Mouse (Mus musculus) CH12.LX (cell line): ENCODE data around the gene Map2k6. TPM values are rescaled to one million over a fixed set of nuclear protein-coding genes. Genes with fewer than 3 reads are reported as not detected.

Experiments used
- DNase-seq: peaks from one replicate; pipeline ENCODE4 v3.0.0-alpha.2; 2013; ENCODE audit errors: extremely low read depth
- H3K27ac ChIP-seq: 2 replicates; pipeline ENCODE4 v1.5.1; 2012; ENCODE audit warnings: low read depth, mild to moderate bottlenecking, control low read depth, moderate library complexity; ENCODE audit not compliant: insufficient read depth
- H3K27me3 ChIP-seq: replicated peaks from 2 replicates; pipeline ENCODE3; 2012; ENCODE audit warnings: inconsistent platforms
- H3K36me3 ChIP-seq, 2 experiments: replicated peaks in 1 of 2; 2 replicates each; pipeline versions ENCODE3 to v1.6.1; 2012; ENCODE audit warnings: inconsistent platforms in 1 of 2, low read length in 1 of 2, mild to moderate bottlenecking in 1 of 2, mixed read lengths in 1 of 2, moderate library complexity in 1 of 2; ENCODE audit not compliant: control insufficient read depth in 1 of 2, insufficient read depth in 1 of 2
- H3K4me1 ChIP-seq, 2 experiments: 2 replicates each; pipeline ENCODE4 v1.6.1; 2012; ENCODE audit warnings: inconsistent platforms in 1 of 2, moderate library complexity in 1 of 2; ENCODE audit not compliant: insufficient read depth in 2 of 2, control insufficient read depth in 1 of 2
- H3K4me2 ChIP-seq: 2 replicates; pipeline ENCODE4 v1.6.1; 2012; ENCODE audit warnings: low read depth, mild to moderate bottlenecking, control low read depth; ENCODE audit not compliant: poor library complexity, insufficient read depth, severe bottlenecking
- H3K4me3 ChIP-seq, 3 experiments: fragments of 150-350 bp in 1 of 3; sonication (generic) in 1 of 3; replicated peaks in 1 of 3; 2 replicates each; pipeline versions ENCODE3 to v1.5.1; 2011 to 2012; ENCODE audit warnings: low read depth in 2 of 3, low read length in 2 of 3, mild to moderate bottlenecking in 2 of 3, moderate library complexity in 2 of 3, control low read depth in 1 of 3, improper control_type of control experiment in 1 of 3, inconsistent platforms in 1 of 3, mixed read lengths in 1 of 3; ENCODE audit not compliant: poor library complexity in 1 of 3
- H3K79me2 ChIP-seq: replicated peaks from 2 replicates; pipeline ENCODE4 v1.6.1; 2012; ENCODE audit warnings: mild to moderate bottlenecking, moderate library complexity; ENCODE audit not compliant: control insufficient read depth, poor library complexity, insufficient read depth, severe bottlenecking; ENCODE audit errors: extremely low read depth
- H3K9ac ChIP-seq: 2 replicates; pipeline ENCODE4 v1.6.1; 2012; ENCODE audit warnings: low read depth, mild to moderate bottlenecking, control low read depth, moderate library complexity; ENCODE audit not compliant: insufficient read depth
- H3K9me3 ChIP-seq: replicated peaks from 2 replicates; pipeline ENCODE3; 2012; ENCODE audit warnings: low read length, inconsistent platforms, mixed read lengths
- BHLHE40 ChIP-seq: IDR thresholded peaks from 2 replicates; pipeline ENCODE4 v1.6.1; 2011; ENCODE audit warnings: mild to moderate bottlenecking, low read depth, low read length, improper control_type of control experiment
- CHD1 ChIP-seq: IDR thresholded peaks from 2 replicates; pipeline ENCODE4 v1.6.1; 2012; ENCODE audit warnings: low read depth, low read length, improper control_type of control experiment, inconsistent platforms
- CHD2 ChIP-seq: IDR thresholded peaks from 2 replicates; pipeline ENCODE4 v1.6.1; 2011; ENCODE audit warnings: low read length, improper control_type of control experiment
- CTCF ChIP-seq, 2 experiments: IDR thresholded peaks in 1 of 2; conservative IDR thresholded peaks in 1 of 2; 2 replicates each; pipeline ENCODE4 v1.5.1; 2011 to 2012; ENCODE audit warnings: low read depth in 2 of 2, low read length in 2 of 2, improper control_type of control experiment in 1 of 2, inconsistent platforms in 1 of 2, mild to moderate bottlenecking in 1 of 2, moderate library complexity in 1 of 2
- E2F4 ChIP-seq: IDR thresholded peaks from 2 replicates; pipeline ENCODE4 v1.6.1; 2011; ENCODE audit warnings: low read depth, low read length, improper control_type of control experiment; ENCODE audit not compliant: insufficient replicate concordance
- ELF1 ChIP-seq: IDR thresholded peaks from 2 replicates; pipeline ENCODE4 v1.6.1; 2014; ENCODE audit warnings: low read depth, mild to moderate bottlenecking, inconsistent platforms, low read length, improper control_type of control experiment
- EP300 ChIP-seq: IDR thresholded peaks from 2 replicates; pipeline ENCODE4 v1.6.1; 2011; ENCODE audit warnings: low read length, improper control_type of control experiment
- ETS1 ChIP-seq: conservative IDR thresholded peaks from 2 replicates; pipeline ENCODE4 v1.6.1; 2012; ENCODE audit warnings: low read depth, mild to moderate bottlenecking, inconsistent platforms, low read length, improper control_type of control experiment, moderate library complexity
- GABPA ChIP-seq: IDR thresholded peaks from 2 replicates; pipeline ENCODE4 v1.6.1; 2012; ENCODE audit warnings: low read depth, low read length, improper control_type of control experiment, inconsistent platforms; ENCODE audit not compliant: insufficient replicate concordance
- HCFC1 ChIP-seq: IDR thresholded peaks from 2 replicates; pipeline ENCODE4 v1.6.1; 2012; ENCODE audit warnings: low read depth, mild to moderate bottlenecking, inconsistent platforms, low read length, improper control_type of control experiment
- IRF4 ChIP-seq: IDR thresholded peaks from 2 replicates; pipeline ENCODE4 v1.6.1; 2014; ENCODE audit warnings: low read depth, mild to moderate bottlenecking, inconsistent platforms, low read length, improper control_type of control experiment
- JUN ChIP-seq: IDR thresholded peaks from 2 replicates; pipeline ENCODE4 v1.6.1; 2011; ENCODE audit warnings: low read depth, mild to moderate bottlenecking, low read length, improper control_type of control experiment, moderate library complexity; ENCODE audit not compliant: insufficient read depth
- JUND ChIP-seq: conservative IDR thresholded peaks from 2 replicates; pipeline ENCODE4 v1.6.1; 2011; ENCODE audit warnings: low read depth, low read length, improper control_type of control experiment
- KAT2A ChIP-seq: IDR thresholded peaks from 2 replicates; pipeline ENCODE4 v1.6.1; 2012; ENCODE audit warnings: low read length, improper control_type of control experiment, inconsistent platforms; ENCODE audit not compliant: insufficient replicate concordance
- MAFK ChIP-seq: IDR thresholded peaks from 2 replicates; pipeline ENCODE4 v1.6.1; 2011; ENCODE audit warnings: low read length, improper control_type of control experiment; ENCODE audit not compliant: insufficient replicate concordance
- MAX ChIP-seq: IDR thresholded peaks from 2 replicates; pipeline ENCODE4 v1.6.1; 2011; ENCODE audit warnings: low read length, improper control_type of control experiment
- MAZ ChIP-seq: IDR thresholded peaks from 2 replicates; pipeline ENCODE4 v1.6.1; 2012; ENCODE audit warnings: low read depth, mild to moderate bottlenecking, inconsistent platforms, low read length, improper control_type of control experiment, moderate library complexity
- MEF2A ChIP-seq: IDR thresholded peaks from 2 replicates; pipeline ENCODE4 v1.6.1; 2014; ENCODE audit warnings: low read depth, mild to moderate bottlenecking, inconsistent platforms, low read length, improper control_type of control experiment, borderline replicate concordance
- MXI1 ChIP-seq: IDR thresholded peaks from 2 replicates; pipeline ENCODE4 v1.6.1; 2011; ENCODE audit warnings: mild to moderate bottlenecking, low read depth, low read length, improper control_type of control experiment
- MYC ChIP-seq: IDR thresholded peaks from 2 replicates; pipeline ENCODE4 v1.6.1; 2011; ENCODE audit warnings: low read depth, mild to moderate bottlenecking, improper control_type of control experiment, low read length
- NELFE ChIP-seq: IDR thresholded peaks from 2 replicates; pipeline ENCODE4 v1.6.1; 2011; ENCODE audit warnings: low read depth, low read length, improper control_type of control experiment
- NRF1 ChIP-seq: IDR thresholded peaks from 2 replicates; pipeline ENCODE4 v1.6.1; 2014; ENCODE audit warnings: low read depth, mild to moderate bottlenecking, inconsistent platforms, low read length, improper control_type of control experiment, moderate library complexity
- PAX5 ChIP-seq: IDR thresholded peaks from 2 replicates; pipeline ENCODE4 v1.6.1; 2012; ENCODE audit warnings: low read length, inconsistent platforms, mixed read lengths
- POLR2A ChIP-seq: IDR thresholded peaks from 2 replicates; pipeline ENCODE4 v1.6.1; 2011; ENCODE audit warnings: low read depth, mild to moderate bottlenecking, improper control_type of control experiment, low read length
- POLR2AphosphoS2 ChIP-seq: IDR thresholded peaks from 2 replicates; pipeline ENCODE4 v1.6.1; 2011; ENCODE audit warnings: low read depth, low read length, improper control_type of control experiment
- RAD21 ChIP-seq: IDR thresholded peaks from 2 replicates; pipeline ENCODE4 v1.6.1; 2011; ENCODE audit warnings: low read depth, mild to moderate bottlenecking, low read length, improper control_type of control experiment, moderate library complexity
- RCOR1 ChIP-seq: conservative IDR thresholded peaks from 2 replicates; pipeline ENCODE4 v1.6.1; 2012; ENCODE audit warnings: low read depth, mild to moderate bottlenecking, inconsistent platforms, low read length, improper control_type of control experiment
- SIN3A ChIP-seq: IDR thresholded peaks from 2 replicates; pipeline ENCODE4 v1.6.1; 2012; ENCODE audit warnings: low read length, improper control_type of control experiment, inconsistent platforms
- SMC3 ChIP-seq: IDR thresholded peaks from 2 replicates; pipeline ENCODE4 v1.6.1; 2011; ENCODE audit warnings: low read depth, low read length, improper control_type of control experiment
- TBP ChIP-seq: conservative IDR thresholded peaks from 2 replicates; pipeline ENCODE4 v1.6.1; 2011; ENCODE audit warnings: low read depth, low read length, improper control_type of control experiment
- TCF12 ChIP-seq: IDR thresholded peaks from 2 replicates; pipeline ENCODE4 v1.6.1; 2014; ENCODE audit warnings: low read depth, mild to moderate bottlenecking, inconsistent platforms, low read length, improper control_type of control experiment
- UBTF ChIP-seq: IDR thresholded peaks from 2 replicates; pipeline ENCODE4 v1.6.1; 2012; ENCODE audit warnings: low read depth, mild to moderate bottlenecking, inconsistent platforms, low read length, improper control_type of control experiment, moderate library complexity
- USF1 ChIP-seq: IDR thresholded peaks from 2 replicates; pipeline ENCODE4 v1.6.1; 2014; ENCODE audit warnings: low read depth, mild to moderate bottlenecking, inconsistent platforms, low read length, improper control_type of control experiment
- USF2 ChIP-seq: conservative IDR thresholded peaks from 2 replicates; pipeline ENCODE4 v1.6.1; 2011; ENCODE audit warnings: low read depth, low read length, improper control_type of control experiment
- ZC3H11A ChIP-seq: IDR thresholded peaks from 2 replicates; pipeline ENCODE4 v1.6.1; 2012; ENCODE audit warnings: low read depth, mild to moderate bottlenecking, inconsistent platforms, low read length, improper control_type of control experiment
- ZKSCAN1 ChIP-seq: IDR thresholded peaks from 2 replicates; pipeline ENCODE4 v1.6.1; 2012; ENCODE audit warnings: low read depth, inconsistent platforms, low read length, improper control_type of control experiment, borderline replicate concordance
- ZMIZ1 ChIP-seq: IDR thresholded peaks from 2 replicates; pipeline ENCODE4 v1.6.1; 2012; ENCODE audit warnings: low read depth, mild to moderate bottlenecking, inconsistent platforms, low read length, improper control_type of control experiment
- ZNF384 ChIP-seq: IDR thresholded peaks from 2 replicates; pipeline ENCODE4 v1.6.1; 2012; ENCODE audit warnings: low read depth, low read length, improper control_type of control experiment, inconsistent platforms
- dilution Hi-C: fragments of 300-500 bp; cut with MboI; formaldehyde crosslinking; loops from 2 replicates; pipeline ENCODE4 v1.14.3; 2020; ENCODE audit warnings: low sequenced_read_pairs; ENCODE audit not compliant: extremely low pct_unique_long_range_greater_than_20kb, extremely low pct_ligation_motif_present
- in situ Hi-C: fragments of 300-500 bp; cut with MboI; formaldehyde crosslinking; loops from 3 replicates; pipeline ENCODE4 v1.14.3; 2019; ENCODE audit warnings: low sequenced_read_pairs, low pct_ligation_motif_present, low pct_unique_long_range_greater_than_20kb, mixed read lengths
- polyA plus RNA-seq: library from polyadenylated mRNA; unstranded; fragments of >175 nt; gene quantifications from 2 replicates; pipeline ENCODE4 v1.2.1, GENCODE M21; 2012; ENCODE audit warnings: low read depth; ENCODE audit not compliant: insufficient read length
- total RNA-seq, 2 experiments: library from RNA; depleted of rRNA; stranded (reverse); fragments of 300-350 nt in 1 of 2; fragments of >200 nt in 1 of 2; gene quantifications; 2 replicates each; pipeline ENCODE4 v1.2.3; 2012 to 2014

Map2k6 gene
- total and polyA plus RNA-seq, 3 experiments, result 16.8 to 21.9 (median 18.0) TPM

DNA sequence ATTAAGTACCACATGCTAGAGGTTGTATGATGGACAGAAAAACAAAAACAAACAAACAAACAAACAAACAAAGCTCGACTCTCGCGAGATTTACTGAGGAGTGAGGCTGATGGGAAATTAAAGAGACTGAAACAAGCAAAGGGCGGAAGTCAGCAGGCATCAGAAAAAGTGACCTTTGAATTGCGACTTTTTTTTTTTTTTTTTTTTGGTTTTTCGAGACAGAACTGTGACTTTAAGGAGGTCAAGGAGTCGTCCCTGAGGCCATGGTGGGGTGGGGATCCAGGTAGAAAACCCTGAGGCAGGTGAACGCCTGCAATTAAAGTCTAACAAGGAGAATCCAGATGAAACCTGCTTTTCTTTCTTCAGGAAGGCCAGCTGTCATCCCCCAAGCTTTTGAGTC, 27.1 kb upstream of the Map2k6 start:
- Histone ChIP-seq H3K4me3 (peak overlapping the region in 2 of 3 experiments; percentile 39 to 47), H3K4me1 (peaks cover 2 to 42% of the 10 kb centered on the region in 2 experiments; a peak in 3 of 4 replicates), H3K36me3 (no peaks in the 10 kb centered on the region), H3K79me2 (no peaks in the 10 kb centered on the region), H3K27ac (peak overlapping the region; percentile 31; the same call in 1 of the 2 replicates), H3K9me3 (no peaks in the 10 kb centered on the region), H3K4me2 (peak overlapping the region; percentile 67), H3K27me3 (no peaks in the 10 kb centered on the region), H3K9ac (peak overlapping the region; percentile 47; the same call in 1 of the 2 replicates)
- in situ Hi-C loops, result loop anchor here (25.0 kb wide), 1 partner anchor 690 kb away; the partner anchor contains the start of gene Kcnj2
- peak; percentile 71 for DNase-seq
- dilution Hi-C loops, result no loop called here
- TF ChIP-seq KAT2A (0 out of 2 replicates have a peak, but pooled peaks have one; percentile 35), ZNF384 (peak; percentile 92), PAX5 (no peak), IRF4 (0 out of 2 replicates have a peak, but pooled peaks have one; percentile 36), ETS1 (peak; percentile 7; the same call in 1 of the 2 replicates), POLR2AphosphoS2 (no peak), TCF12 (peak; percentile 35; the same call in 1 of the 2 replicates), MEF2A (peak; percentile 53; the same call in 1 of the 2 replicates), SMC3 (no peak), SIN3A (peak; percentile 38; the same call in 1 of the 2 replicates), EP300 (no peak), RCOR1 (no peak), CHD1 (no peak), USF2 (no peak), ZMIZ1 (0 out of 2 replicates have a peak, but pooled peaks have one; percentile 26), MYC (no peak), UBTF (no peak), POLR2A (peak; percentile 44; the same call in 1 of the 2 replicates), ZKSCAN1 (no peak), MAX (no peak), CTCF (conservative IDR thresholded peaks at IDR 0.05 in 1 of 2, IDR thresholded peaks at IDR 0.05 in 1 of 2; ENCODE audit: low read depth in 2 of 2, low read length in 2 of 2) (no peak), NELFE (no peak), JUN (no peak), CHD2 (peak; percentile 99), NRF1 (no peak), HCFC1 (peak; percentile 74), MXI1 (no peak), ZC3H11A (no peak), TBP (0 out of 2 replicates have a peak, but pooled peaks have one; percentile 38), GABPA (no peak), USF1 (no peak), MAZ (0 out of 2 replicates have a peak, but pooled peaks have one; percentile 31), BHLHE40 (0 out of 2 replicates have a peak, but pooled peaks have one; percentile 27), ELF1 (peak; percentile 85), RAD21 (no peak), MAFK (no peak), JUND (no peak), E2F4 (no peak)
